In the genomic region with DNA sequence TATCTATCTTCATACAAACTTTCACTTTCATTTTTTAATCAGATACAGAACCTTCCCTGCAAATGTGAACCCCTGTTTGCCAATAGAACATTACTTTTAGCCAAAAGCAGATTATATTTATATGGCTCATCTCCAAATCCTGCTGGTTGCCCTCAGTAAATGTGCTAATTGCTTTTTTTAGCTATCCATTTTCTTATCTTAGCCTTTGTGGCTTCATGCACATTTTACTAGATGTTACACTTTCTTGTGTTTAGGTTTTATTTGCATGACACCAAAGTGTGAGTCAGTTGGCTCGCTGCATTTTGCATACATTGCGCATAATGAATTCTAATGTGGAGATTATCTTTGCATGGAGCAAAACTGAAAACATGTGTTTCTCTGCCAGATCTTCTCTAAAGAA, we compare ENCODE assay signal across 18 mouse cellular contexts.
DNase-seq lines count a peak whose midpoint lies in the region; ATAC-seq and TF ChIP-seq lines count a peak whose summit lies in the region.
"Had no signal": no experiment of that assay in that cellular context is flagged by ENCODE, and none has a peak within 500 bp of the region (broad histone marks: within the 10 kb centered on the region; RNA-seq: fewer than 3 reads in every experiment).

No protein-coding gene starts in this region.

- no peak overlapping the region for H3K4me2 ChIP-seq in forebrain, embryonic 16.5 days (ENCODE audit: low read length)
- no peak overlapping the region for H3K4me2 ChIP-seq in forebrain, embryonic 11.5 days (ENCODE audit: low read depth, low read length, severe bottlenecking)
- no peak overlapping the region for H3K4me2 ChIP-seq in midbrain, postnatal 0 days (ENCODE audit: low read depth, low read length, poor library complexity, severe bottlenecking)
- H3K4me2 ChIP-seq in midbrain, embryonic 15.5 days: no peak overlapping the region
- H3K4me2 ChIP-seq in kidney, embryonic 14.5 days (replicated peaks; ENCODE audit: low read depth, low read length): no peak overlapping the region
- H3K4me2 ChIP-seq: heart, embryonic 11.5 days; hindbrain, embryonic 15.5 days; limb, embryonic 13.5 days; liver, embryonic 15.5 days; neural tube, embryonic 13.5 days had no signal

- H3K9ac ChIP-seq in forebrain, embryonic 16.5 days (replicated peaks; ENCODE audit: low read depth, low read length): no peak overlapping the region
- H3K9ac ChIP-seq in forebrain, embryonic 11.5 days (ENCODE audit: low read length): no peak overlapping the region
- H3K9ac ChIP-seq in midbrain, postnatal 0 days (replicated peaks; ENCODE audit: low read length, poor library complexity, severe bottlenecking): no peak overlapping the region
- no peak overlapping the region for H3K9ac ChIP-seq in midbrain, embryonic 15.5 days
- no peak overlapping the region for H3K9ac ChIP-seq in kidney, embryonic 14.5 days (ENCODE audit: low read depth, low read length)
- H3K9ac ChIP-seq: hindbrain, embryonic 15.5 days; limb, embryonic 13.5 days; liver, embryonic 15.5 days; neural tube, embryonic 13.5 days had no signal

- ATAC-seq in forebrain, embryonic 16.5 days: peak; percentile 50; the same call in 1 of the 2 replicates
- ATAC-seq in forebrain, embryonic 11.5 days (replicated peaks; ENCODE audit: low FRiP score): no peak
- ATAC-seq in midbrain, postnatal 0 days (ENCODE audit: low FRiP score): no peak
- ATAC-seq in midbrain, embryonic 15.5 days (replicated peaks): no peak
- 0 out of 2 replicates have a peak, but pooled peaks have one; percentile 22 for ATAC-seq in megakaryocyte-erythroid progenitor cell, adult 5-6 weeks (replicated peaks; ENCODE audit: low FRiP score, low TSS enrichment, poor library complexity, severe bottlenecking)
- no peak for ATAC-seq in kidney, embryonic 14.5 days (ENCODE audit: low FRiP score, low TSS enrichment)
- ATAC-seq: intestine, postnatal 0 days had no signal

- H3K4me3 ChIP-seq in forebrain, embryonic 16.5 days (replicated peaks; ENCODE audit: low read length): no peak overlapping the region
- H3K4me3 ChIP-seq in forebrain, embryonic 11.5 days (ENCODE audit: low read depth, low read length): no peak overlapping the region
- H3K4me3 ChIP-seq in midbrain, postnatal 0 days (ENCODE audit: low read depth, low read length): no peak overlapping the region
- no peak overlapping the region for H3K4me3 ChIP-seq in midbrain, embryonic 15.5 days
- H3K4me3 ChIP-seq in kidney, embryonic 14.5 days (ENCODE audit: low read length): no peak overlapping the region
- H3K4me3 ChIP-seq: hindbrain, embryonic 15.5 days; limb, embryonic 13.5 days; liver, embryonic 15.5 days; neural tube, embryonic 13.5 days had no signal

- no peaks in the 10 kb centered on the region for H3K36me3 ChIP-seq in forebrain, embryonic 16.5 days (ENCODE audit: control insufficient read depth, insufficient read depth)
- no peaks in the 10 kb centered on the region for H3K36me3 ChIP-seq in forebrain, embryonic 11.5 days (ENCODE audit: control insufficient read depth, insufficient read depth, low read length)
- H3K36me3 ChIP-seq in midbrain, postnatal 0 days (ENCODE audit: insufficient read depth, low read length): no peaks in the 10 kb centered on the region
- H3K36me3 ChIP-seq in midbrain, embryonic 15.5 days (replicated peaks): no peaks in the 10 kb centered on the region
- no peaks in the 10 kb centered on the region for H3K36me3 ChIP-seq in kidney, embryonic 14.5 days (ENCODE audit: control insufficient read depth, insufficient read depth, low read length)
- H3K36me3 ChIP-seq: hindbrain, embryonic 15.5 days; limb, embryonic 13.5 days; liver, embryonic 15.5 days; neural tube, embryonic 13.5 days had no signal

- no peaks in the 10 kb centered on the region for H3K9me3 ChIP-seq in forebrain, embryonic 16.5 days (ENCODE audit: control insufficient read depth, low read length)
- H3K9me3 ChIP-seq in forebrain, embryonic 11.5 days (ENCODE audit: control insufficient read depth, low read length): no peaks in the 10 kb centered on the region
- no peaks in the 10 kb centered on the region for H3K9me3 ChIP-seq in midbrain, postnatal 0 days (ENCODE audit: low read length)
- H3K9me3 ChIP-seq in midbrain, embryonic 15.5 days: no peaks in the 10 kb centered on the region
- no peaks in the 10 kb centered on the region for H3K9me3 ChIP-seq in kidney, embryonic 14.5 days (ENCODE audit: control insufficient read depth, low read length)
- H3K9me3 ChIP-seq: hindbrain, embryonic 15.5 days; limb, embryonic 13.5 days; liver, embryonic 15.5 days; neural tube, embryonic 13.5 days had no signal

- DNase-seq in forebrain, embryonic 11.5 days (ENCODE audit: low spot score): no peak
- peak; percentile 6 for DNase-seq in midbrain, postnatal 0 days (ENCODE audit: low spot score)
- DNase-seq in Muller cell, postnatal 12 days (ENCODE audit: inconsistent ontology term): peak; percentile 6
- DNase-seq: adrenal gland, postnatal 36 days; embryo, embryonic 11 days; heart, postnatal 14 days; kidney, postnatal 14 days; thymus, postnatal 4 days had no signal

- no peak for TF ChIP-seq CTCF in midbrain, postnatal 0 days (IDR thresholded peaks at IDR 0.05)

- 52% methylated on average over 2 of the region's 2 CpGs for WGBS in forebrain, embryonic 16.5 days
- 88% methylated on average over 2 of the region's 2 CpGs for WGBS in forebrain, embryonic 11.5 days
- WGBS in midbrain, postnatal 0 days: 62% methylated on average over 2 of the region's 2 CpGs
- WGBS in midbrain, embryonic 15.5 days: 58% methylated on average over 2 of the region's 2 CpGs
- WGBS in kidney, embryonic 14.5 days: 96% methylated on average over 2 of the region's 2 CpGs

- H3K27me3 ChIP-seq in forebrain, embryonic 16.5 days (replicated peaks; ENCODE audit: control insufficient read depth, insufficient read depth, low read length): no peaks in the 10 kb centered on the region; the same call in 1 of the 2 replicates
- H3K27me3 ChIP-seq in forebrain, embryonic 11.5 days (ENCODE audit: control insufficient read depth, insufficient read depth, low read length): no peaks in the 10 kb centered on the region
- H3K27me3 ChIP-seq in midbrain, postnatal 0 days (ENCODE audit: insufficient read depth, low read length): no peaks in the 10 kb centered on the region
- H3K27me3 ChIP-seq in midbrain, embryonic 15.5 days (replicated peaks): no peaks in the 10 kb centered on the region
- H3K27me3 ChIP-seq in kidney, embryonic 14.5 days (ENCODE audit: control insufficient read depth, insufficient read depth, low read length): no peaks in the 10 kb centered on the region
- H3K27me3 ChIP-seq: hindbrain, embryonic 15.5 days; limb, embryonic 13.5 days; liver, embryonic 15.5 days; neural tube, embryonic 13.5 days had no signal

- H3K27ac ChIP-seq in forebrain, embryonic 16.5 days (ENCODE audit: low read length): no peak overlapping the region
- no peak overlapping the region for H3K27ac ChIP-seq in forebrain, embryonic 11.5 days (ENCODE audit: low read depth, low read length)
- no peak overlapping the region for H3K27ac ChIP-seq in midbrain, postnatal 0 days (ENCODE audit: low read depth, low read length)
- H3K27ac ChIP-seq in midbrain, embryonic 15.5 days: no peak overlapping the region
- H3K27ac ChIP-seq in kidney, embryonic 14.5 days (ENCODE audit: low read depth, low read length): no peak overlapping the region
- H3K27ac ChIP-seq: hindbrain, embryonic 15.5 days; limb, embryonic 13.5 days; liver, embryonic 15.5 days; neural tube, embryonic 13.5 days had no signal

- peaks cover 6% of the 10 kb centered on the region; the same call in 1 of the 2 replicates for H3K4me1 ChIP-seq in forebrain, embryonic 16.5 days (replicated peaks; ENCODE audit: control insufficient read depth, insufficient read depth, low read length)
- H3K4me1 ChIP-seq in forebrain, embryonic 11.5 days (replicated peaks; ENCODE audit: control insufficient read depth, insufficient read depth, low read length): no peaks in the 10 kb centered on the region
- no peaks in the 10 kb centered on the region for H3K4me1 ChIP-seq in midbrain, postnatal 0 days (ENCODE audit: insufficient read depth, low read length)
- no peaks in the 10 kb centered on the region for H3K4me1 ChIP-seq in midbrain, embryonic 15.5 days
- no peaks in the 10 kb centered on the region for H3K4me1 ChIP-seq in kidney, embryonic 14.5 days (ENCODE audit: control insufficient read depth, insufficient read depth, low read length)
- H3K4me1 ChIP-seq: hindbrain, embryonic 15.5 days; limb, embryonic 13.5 days; liver, embryonic 15.5 days; neural tube, embryonic 13.5 days had no signal

Comparison
In these comparisons a context has a peak if more than half of its experiments do, and no peak if none do; other contexts are left out.
1. ATAC-seq: peak in forebrain, embryonic 16.5 days (single experiment) and megakaryocyte-erythroid progenitor cell, adult 5-6 weeks (single experiment); none in forebrain, embryonic 11.5 days (single experiment), midbrain, postnatal 0 days (single experiment), midbrain, embryonic 15.5 days (single experiment) and kidney, embryonic 14.5 days (single experiment).